Mouse (Mus musculus): ENCODE measurements around the gene Has3. TPM values are rescaled to one million over a fixed set of nuclear protein-coding genes. Genes with fewer than 3 reads are reported as not detected.
"Not testable (repeated sequence)": the region's sequence is repeated elsewhere in the genome, so short reads cannot be mapped to it uniquely, and the experiment has no call there.

The Has3 gene
- 1 to 10 TPM; 4.3 to 4.7 TPM for total RNA-seq (2021)
- long read RNA-seq, experiment 1, partial matches to known transcripts, result 1 of 1 reads
- long read RNA-seq, experiment 1, other reads (novel, unspliced or antisense), result 0 of 1 reads
- long read RNA-seq, experiment 2, partial matches to known transcripts, result 0 of 1 reads
- long read RNA-seq, experiment 2, other reads (novel, unspliced or antisense), result 1 of 1 reads

- DNase-seq (ENCODE audit: low spot score in 2 of 2), result peak in 1 of 2 experiments; percentile 31
These were observed at the start of gene Has3 for GRCm38 (mm10) chr8:106870051-106870450. Gene Has3, plus strand, starts transcription at chr8:106870242.

GRCm38 (mm10) chr8:106820553-106821515 is 49.2 kb upstream of the Has3 start:
- DNase-seq (ENCODE audit: low spot score in 2 of 2), result no peak

- no peak for DNase-seq (ENCODE audit: low spot score in 2 of 2)
These were observed 41.1 kb upstream of the Has3 start for GRCm38 (mm10) chr8:106828921-106829320.

GRCm38 (mm10) chr8:106829526-106830045 is 40.5 kb upstream of the Has3 start:
- DNase-seq (ENCODE audit: low spot score in 2 of 2), result no peak

- DNase-seq (ENCODE audit: low spot score in 2 of 2), result no peak
These were observed 35.1 kb upstream of the Has3 start for GRCm38 (mm10) chr8:106834899-106835298.

GRCm38 (mm10) chr8:106836525-106836924 is 33.5 kb upstream of the Has3 start:
- no peak for DNase-seq (ENCODE audit: low spot score in 2 of 2)

GRCm38 (mm10) chr8:106838803-106839202 is 31.2 kb upstream of the Has3 start:
- DNase-seq (ENCODE audit: low spot score in 2 of 2), result no peak

- DNase-seq (ENCODE audit: low spot score in 2 of 2), result no peak
These were observed 30.6 kb upstream of the Has3 start for GRCm38 (mm10) chr8:106839209-106840001.

- DNase-seq (ENCODE audit: low spot score in 2 of 2), result no peak
These were observed 20.0 kb upstream of the Has3 start for GRCm38 (mm10) chr8:106850034-106850433.

- no peak for DNase-seq (ENCODE audit: low spot score in 2 of 2)
These were observed 15.4 kb upstream of the Has3 start for GRCm38 (mm10) chr8:106854534-106855241.

- no peak for DNase-seq (ENCODE audit: low spot score in 2 of 2)
These were observed 14.8 kb upstream of the Has3 start for GRCm38 (mm10) chr8:106855242-106855562.

- no peak for DNase-seq (ENCODE audit: low spot score in 2 of 2)
These were observed 7.2 kb upstream of the Has3 start for GRCm38 (mm10) chr8:106862845-106863244.

GRCm38 (mm10) chr8:106865354-106865753 is 4.7 kb upstream of the Has3 start:
- DNase-seq (ENCODE audit: low spot score in 2 of 2), result no peak

- DNase-seq (ENCODE audit: low spot score in 2 of 2), result peak; percentile 56 to 57
These were observed 690 bp downstream of the Has3 start for GRCm38 (mm10) chr8:106870537-106871327.

- peak in 1 of 2 experiments; percentile 33 for DNase-seq (ENCODE audit: low spot score in 2 of 2)
These were observed 1.4 kb downstream of the Has3 start for GRCm38 (mm10) chr8:106871328-106871926.

GRCm38 (mm10) chr8:106871931-106872371 is 1.9 kb downstream of the Has3 start:
- DNase-seq (ENCODE audit: low spot score in 2 of 2), result peak in 1 of 2 experiments; percentile 28

GRCm38 (mm10) chr8:106872454-106873034 is 2.5 kb downstream of the Has3 start:
- no peak for DNase-seq (ENCODE audit: low spot score in 2 of 2)

- no peak for DNase-seq (ENCODE audit: low spot score in 2 of 2)
These were observed 10.2 kb downstream of the Has3 start for GRCm38 (mm10) chr8:106880121-106880707.

- not testable (repeated sequence) for DNase-seq (ENCODE audit: low spot score in 2 of 2)
These were observed 14.1 kb downstream of the Has3 start for GRCm38 (mm10) chr8:106884094-106884493.
